Mouse (Mus musculus): ENCODE data around the gene Slc25a22. TPM values are rescaled to one million over a fixed set of nuclear protein-coding genes. Genes with fewer than 3 reads are reported as not detected.

Slc25a22 gene
- polyA plus RNA-seq, 1 experiment = 51.0 TPM

DNA sequence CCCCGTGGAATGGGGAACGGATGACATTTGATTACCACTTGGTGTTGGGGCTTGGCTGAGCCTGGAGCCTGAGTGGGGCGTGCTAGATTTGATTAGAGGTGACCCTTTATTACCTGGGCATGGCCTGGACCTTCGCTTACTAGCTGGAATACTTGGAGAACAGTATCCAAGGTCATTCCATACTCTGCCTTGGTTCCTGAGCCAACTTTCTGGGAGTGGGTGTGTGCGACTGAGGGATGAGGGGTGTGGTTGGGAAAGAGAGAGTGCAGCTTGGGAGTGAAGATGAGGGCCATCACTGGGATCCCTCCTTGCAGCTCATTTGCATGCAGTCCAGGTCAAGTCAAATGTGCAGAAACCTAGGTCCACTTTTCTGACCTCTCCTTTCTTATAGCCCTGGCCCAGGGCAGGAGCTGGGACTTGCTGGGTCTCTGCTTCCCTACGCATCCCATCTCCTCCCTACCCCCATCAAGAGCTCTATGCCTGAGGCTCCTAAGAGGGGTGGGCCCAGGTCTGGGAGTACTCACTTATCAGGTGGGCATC, 45.5 kb upstream of the Slc25a22 start:
- peaks cover 11% of the 10 kb centered on the region for H3K4me1 ChIP-seq (ENCODE audit: control insufficient read depth, insufficient read depth, low read length)

DNA sequence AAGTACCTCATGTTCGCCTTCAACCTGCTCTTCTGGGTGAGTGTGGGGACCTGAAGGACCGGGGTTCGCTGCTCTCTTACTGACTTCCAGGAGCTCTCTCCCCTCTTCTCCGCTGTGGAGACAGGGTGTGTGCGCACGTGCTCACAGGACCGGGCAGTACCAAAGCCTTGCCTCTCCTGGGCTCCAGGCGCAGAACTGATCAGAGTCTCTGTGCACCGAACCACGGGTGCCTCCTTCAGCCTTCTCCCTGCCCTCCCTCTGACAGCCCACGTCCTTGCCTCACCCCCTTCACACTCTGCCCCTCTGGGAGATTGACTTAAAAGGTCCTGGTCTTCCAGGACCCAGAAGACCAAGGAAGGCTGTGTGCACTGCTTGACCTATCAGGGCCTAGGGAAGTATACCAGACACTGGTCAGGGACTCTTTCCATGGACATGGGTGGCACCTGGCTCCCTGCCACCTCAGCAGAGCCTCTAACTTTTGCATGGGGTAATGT, 44.9 kb upstream of the Slc25a22 start:
- no peak for DNase-seq
- Histone ChIP-seq H3K4me3 (ENCODE audit: insufficient read depth, low read depth, low read length) (peak overlapping the region; percentile 44; the same call in 1 of the 2 replicates), H3K27ac (ENCODE audit: insufficient read depth, low read depth, low read length) (no peak overlapping the region), H3K27me3 (replicated peaks; ENCODE audit: control insufficient read depth, insufficient read depth, low read length) (no peaks in the 10 kb centered on the region), H3K36me3 (ENCODE audit: control insufficient read depth, insufficient read depth, low read length) (no peaks in the 10 kb centered on the region), H3K4me1 (ENCODE audit: control insufficient read depth, insufficient read depth, low read length) (peaks cover 14% of the 10 kb centered on the region)
- no peak for TF ChIP-seq CTCF (conservative IDR thresholded peaks at IDR 0.05; ENCODE audit: insufficient read depth, insufficient read length, low read depth, low read length)
- no peak for TF ChIP-seq POLR2A (IDR thresholded peaks at IDR 0.05; ENCODE audit: low read depth, low read length)
- WGBS = 35% methylated on average over 11 of the region's 11 CpGs

More for the DNA sequence above, 45.5 kb upstream of the Slc25a22 start:
- H3K4me3 ChIP-seq (ENCODE audit: insufficient read depth, low read depth, low read length) = no peak overlapping the region
- no peaks in the 10 kb centered on the region for H3K27me3 ChIP-seq (replicated peaks; ENCODE audit: control insufficient read depth, insufficient read depth, low read length)
- no peak for TF ChIP-seq POLR2A (IDR thresholded peaks at IDR 0.05; ENCODE audit: low read depth, low read length)
- TF ChIP-seq CTCF (conservative IDR thresholded peaks at IDR 0.05; ENCODE audit: insufficient read depth, insufficient read length, low read depth, low read length) = no peak
- no peaks in the 10 kb centered on the region for H3K36me3 ChIP-seq (ENCODE audit: control insufficient read depth, insufficient read depth, low read length)
- WGBS = 75% methylated on average over 6 of the region's 6 CpGs
- DNase-seq = no peak
- no peak overlapping the region for H3K27ac ChIP-seq (ENCODE audit: insufficient read depth, low read depth, low read length)

DNA sequence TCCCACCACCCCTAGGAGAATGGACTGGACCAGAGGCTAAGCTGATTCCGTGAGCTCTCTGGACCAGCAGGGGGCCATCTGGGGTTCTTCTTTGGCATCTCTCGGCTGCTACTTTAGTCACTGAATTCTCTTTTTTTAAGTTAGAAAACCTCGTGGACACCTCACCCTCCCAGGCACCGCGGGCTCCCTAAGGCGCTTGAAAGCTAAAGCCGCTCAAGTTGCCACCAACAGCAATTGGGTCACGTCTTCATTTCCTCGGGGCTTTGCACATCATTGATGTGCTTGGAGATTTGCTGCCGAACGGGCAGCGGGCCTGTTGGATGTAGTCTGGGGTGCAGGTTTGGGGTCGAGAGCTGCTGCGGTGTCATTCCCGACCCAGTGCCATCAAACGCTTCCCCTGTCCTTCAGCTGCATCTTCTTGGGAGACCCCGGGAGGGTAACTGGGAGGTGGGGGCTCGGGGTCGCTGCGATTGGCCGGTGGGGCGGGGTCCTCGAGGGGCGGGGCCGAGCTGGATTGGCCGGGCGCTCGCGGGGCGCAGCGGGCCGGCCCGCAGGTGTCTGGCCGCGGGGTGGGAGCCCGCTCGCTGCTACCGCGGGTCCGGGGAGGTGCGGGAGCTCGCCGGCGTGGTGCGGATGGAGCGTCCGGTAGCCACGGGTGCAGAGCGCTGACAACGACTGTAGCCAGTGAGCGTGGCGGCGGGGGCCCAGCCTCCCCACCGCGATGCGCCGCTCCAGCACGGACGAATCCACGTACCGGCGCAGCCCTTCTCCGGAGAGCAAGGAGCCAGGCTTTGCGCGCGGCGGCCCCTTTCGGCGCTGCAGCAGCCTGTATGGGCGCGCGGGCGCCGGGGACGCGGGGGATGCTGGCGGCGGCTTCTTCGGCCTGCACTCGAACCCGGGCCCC, 44.1 kb upstream of the Slc25a22 start:
- H3K27ac ChIP-seq (ENCODE audit: insufficient read depth, low read depth, low read length) = no peak overlapping the region
- TF ChIP-seq CTCF (conservative IDR thresholded peaks at IDR 0.05; ENCODE audit: insufficient read depth, insufficient read length, low read depth, low read length) (peak; percentile 40; the same call in 1 of the 2 replicates), POLR2A (IDR thresholded peaks at IDR 0.05; ENCODE audit: low read depth, low read length) (no peak)
- no peaks in the 10 kb centered on the region for H3K27me3 ChIP-seq (replicated peaks; ENCODE audit: control insufficient read depth, insufficient read depth, low read length)
- H3K4me3 ChIP-seq (ENCODE audit: insufficient read depth, low read depth, low read length) = peak overlapping the region; percentile 44; the same call in 1 of the 2 replicates
- peaks cover 22% of the 10 kb centered on the region for H3K4me1 ChIP-seq (ENCODE audit: control insufficient read depth, insufficient read depth, low read length)
- peak; percentile 59 for DNase-seq
- WGBS = 4% methylated on average over 81 of the region's 81 CpGs
- no peaks in the 10 kb centered on the region for H3K36me3 ChIP-seq (ENCODE audit: control insufficient read depth, insufficient read depth, low read length)

DNA sequence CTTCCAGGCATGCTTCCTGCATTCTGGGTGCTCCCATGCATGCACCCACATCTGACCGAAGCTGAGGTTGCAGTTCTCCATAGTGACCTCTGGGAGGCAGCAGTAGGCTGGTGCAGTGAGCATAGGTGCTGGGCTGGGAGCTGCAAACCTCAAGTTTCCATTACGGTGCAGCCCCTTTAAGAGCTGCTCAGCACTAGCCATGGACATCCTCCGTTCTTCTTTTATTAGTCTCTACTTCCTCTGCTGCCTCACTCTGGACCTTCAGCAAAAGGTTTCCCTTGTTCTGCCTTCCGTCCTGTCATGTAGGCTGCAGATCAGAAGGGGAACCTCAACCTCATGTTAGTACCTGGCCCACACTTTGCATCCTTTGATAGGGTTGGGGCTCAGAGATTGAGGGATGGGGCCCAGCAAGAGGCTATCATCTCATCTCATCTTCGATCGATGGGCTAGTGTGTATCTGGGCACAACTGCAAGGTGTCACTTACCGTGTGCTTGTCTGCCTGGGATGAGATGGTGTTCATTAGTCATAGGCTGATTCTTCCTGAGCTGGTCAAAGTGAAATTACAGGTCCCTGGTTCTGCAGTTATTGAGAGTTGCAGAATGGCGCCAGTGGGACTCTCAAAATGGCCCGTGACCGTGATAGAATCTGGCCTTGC, 43.3 kb upstream of the Slc25a22 start:
- Histone ChIP-seq H3K27me3 (replicated peaks; ENCODE audit: control insufficient read depth, insufficient read depth, low read length) (no peaks in the 10 kb centered on the region), H3K36me3 (ENCODE audit: control insufficient read depth, insufficient read depth, low read length) (no peaks in the 10 kb centered on the region), H3K4me3 (ENCODE audit: insufficient read depth, low read depth, low read length) (no peak overlapping the region), H3K4me1 (ENCODE audit: control insufficient read depth, insufficient read depth, low read length) (peaks cover 22% of the 10 kb centered on the region), H3K27ac (ENCODE audit: insufficient read depth, low read depth, low read length) (no peak overlapping the region)
- DNase-seq = peak; percentile 83
- TF ChIP-seq CTCF (conservative IDR thresholded peaks at IDR 0.05; ENCODE audit: insufficient read depth, insufficient read length, low read depth, low read length) (peak; percentile 97), POLR2A (IDR thresholded peaks at IDR 0.05; ENCODE audit: low read depth, low read length) (no peak)
- WGBS = 14% methylated on average over 10 of the region's 10 CpGs

DNA sequence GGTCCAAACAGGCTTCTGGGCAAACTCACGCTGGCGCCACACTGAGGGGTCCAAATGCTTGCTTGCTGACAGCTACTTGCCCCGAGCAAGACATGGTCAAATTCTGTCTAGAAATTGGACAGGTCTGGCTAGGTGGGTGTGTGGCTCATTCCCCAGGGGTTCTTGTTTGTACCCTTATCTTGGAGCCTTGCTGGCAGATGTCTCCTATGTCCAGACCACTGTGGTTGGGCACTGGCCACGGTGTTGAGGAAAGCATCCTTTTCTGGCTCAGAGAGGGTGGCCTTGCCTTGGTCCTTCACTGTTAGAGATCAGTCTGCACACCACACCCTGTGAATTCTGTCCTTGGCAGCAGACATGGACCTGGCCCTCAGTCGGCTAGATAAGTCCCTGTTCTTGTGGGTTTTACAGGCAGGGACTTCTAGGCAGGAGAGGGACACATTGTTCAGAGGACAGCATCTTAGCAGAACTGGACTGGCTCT, 40.6 kb upstream of the Slc25a22 start:
- no peak for TF ChIP-seq CTCF (conservative IDR thresholded peaks at IDR 0.05; ENCODE audit: insufficient read depth, insufficient read length, low read depth, low read length)
- TF ChIP-seq POLR2A (IDR thresholded peaks at IDR 0.05; ENCODE audit: low read depth, low read length) = no peak
- no peaks in the 10 kb centered on the region for H3K27me3 ChIP-seq (replicated peaks; ENCODE audit: control insufficient read depth, insufficient read depth, low read length)
- peaks cover 31% of the 10 kb centered on the region for H3K4me1 ChIP-seq (ENCODE audit: control insufficient read depth, insufficient read depth, low read length)
- no peak overlapping the region for H3K4me3 ChIP-seq (ENCODE audit: insufficient read depth, low read depth, low read length)
- WGBS = 58% methylated on average over 5 of the region's 5 CpGs
- no peak for DNase-seq
- no peaks in the 10 kb centered on the region for H3K36me3 ChIP-seq (ENCODE audit: control insufficient read depth, insufficient read depth, low read length)
- peak overlapping the region; percentile 98 for H3K27ac ChIP-seq (ENCODE audit: insufficient read depth, low read depth, low read length)

DNA sequence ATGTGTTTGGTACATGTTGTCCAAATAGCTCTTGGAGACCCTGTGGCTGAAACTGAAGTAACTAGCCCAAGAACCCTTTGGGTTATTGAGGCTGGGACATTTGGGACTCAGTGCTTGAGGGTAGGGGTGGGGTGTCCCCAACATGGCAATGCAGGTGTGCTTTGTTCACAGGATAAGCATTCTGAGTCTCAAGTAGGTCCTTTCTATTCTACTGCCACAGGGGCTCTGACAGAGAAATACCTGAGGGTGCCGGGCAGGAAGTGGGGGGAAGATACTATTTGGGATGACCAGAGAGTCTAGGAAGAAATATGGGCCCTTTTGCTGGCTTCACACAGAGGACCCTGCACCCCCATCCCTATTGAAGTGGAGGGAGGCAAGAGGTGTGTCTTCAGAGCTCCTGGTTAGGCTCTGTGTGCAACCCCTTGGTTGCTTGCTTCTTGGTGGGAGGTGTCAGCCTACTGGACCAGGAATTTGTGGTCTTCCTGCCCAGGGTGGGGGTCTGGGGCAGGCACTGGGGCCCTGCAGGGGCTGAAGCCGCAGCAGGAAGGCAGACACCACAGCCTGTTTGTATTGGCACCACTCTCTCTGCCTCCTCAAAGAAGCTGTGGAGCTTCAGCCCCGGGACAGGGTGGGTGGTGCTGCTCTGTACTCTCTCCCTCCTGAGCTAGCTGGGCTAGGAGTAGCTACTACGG, 40.0 kb upstream of the Slc25a22 start:
- no peak for DNase-seq
- Histone ChIP-seq H3K36me3 (ENCODE audit: control insufficient read depth, insufficient read depth, low read length) (no peaks in the 10 kb centered on the region), H3K27me3 (replicated peaks; ENCODE audit: control insufficient read depth, insufficient read depth, low read length) (no peaks in the 10 kb centered on the region), H3K4me1 (ENCODE audit: control insufficient read depth, insufficient read depth, low read length) (peaks cover 32% of the 10 kb centered on the region), H3K27ac (ENCODE audit: insufficient read depth, low read depth, low read length) (peak overlapping the region; percentile 98), H3K4me3 (ENCODE audit: insufficient read depth, low read depth, low read length) (no peak overlapping the region)
- TF ChIP-seq POLR2A (IDR thresholded peaks at IDR 0.05; ENCODE audit: low read depth, low read length) = no peak
- TF ChIP-seq CTCF (conservative IDR thresholded peaks at IDR 0.05; ENCODE audit: insufficient read depth, insufficient read length, low read depth, low read length) = no peak
- 43% methylated on average over 4 of the region's 4 CpGs for WGBS

Data from kidney, adult 2 months (tissue).